Mouse (Mus musculus) liver, embryonic 11.5 days (tissue): ENCODE data around the gene Eif3k. TPM values are rescaled to one million over a fixed set of nuclear protein-coding genes. Genes with fewer than 3 reads are reported as not detected.

Experiments
- ATAC-seq: fragments of 200-750 bp; cut with Nextera tagmentation; replicated peaks from 2 replicates; pipeline ENCODE4 v1.8.0; 2017; ENCODE audit warnings: moderate number of reproducible peaks, mild to moderate bottlenecking, moderate TSS enrichment, moderate library complexity; ENCODE audit not compliant: low FRiP score
- DNase-seq: peaks from one replicate; pipeline ENCODE4 v3.0.0-alpha.2; 2017; ENCODE audit warnings: low spot score
- H3K27ac ChIP-seq: fragments of 300-500 bp; sonication (generic); 2 replicates; pipeline ENCODE4 v1.5.1; 2014; ENCODE audit warnings: mild to moderate bottlenecking, low read depth, low read length, control low read depth
- H3K27me3 ChIP-seq: fragments of 300-500 bp; sonication (generic); replicated peaks from 2 replicates; pipeline ENCODE4 v1.6.1; 2014; ENCODE audit warnings: low read length, mixed read lengths; ENCODE audit not compliant: control insufficient read depth, insufficient read depth
- H3K36me3 ChIP-seq: fragments of 300-500 bp; sonication (generic); 2 replicates; pipeline ENCODE4 v1.6.1; 2014; ENCODE audit warnings: mild to moderate bottlenecking, low read length, moderate library complexity, mixed read lengths; ENCODE audit not compliant: control insufficient read depth, insufficient read depth
- H3K4me1 ChIP-seq: fragments of 300-500 bp; sonication (generic); replicated peaks from 2 replicates; pipeline ENCODE4 v1.6.1; 2014; ENCODE audit warnings: low read length, mixed read lengths; ENCODE audit not compliant: control insufficient read depth, insufficient read depth
- H3K4me2 ChIP-seq: fragments of 300-500 bp; sonication (generic); 2 replicates; pipeline ENCODE4 v1.6.1; 2014; ENCODE audit warnings: mild to moderate bottlenecking, control low read depth, moderate library complexity
- H3K4me3 ChIP-seq: fragments of 300-500 bp; sonication (generic); 2 replicates; pipeline ENCODE4 v1.5.1; 2014; ENCODE audit warnings: low read depth, low read length, control low read depth
- H3K9ac ChIP-seq: fragments of 300-500 bp; sonication (generic); 2 replicates; pipeline ENCODE4 v1.6.1; 2014; ENCODE audit warnings: low read depth, low read length, control low read depth
- H3K9me3 ChIP-seq: fragments of 300-500 bp; sonication (generic); 2 replicates; pipeline ENCODE4 v1.6.1; 2016; ENCODE audit warnings: low read length, inconsistent platforms, mixed read lengths; ENCODE audit not compliant: control insufficient read depth
- WGBS: fragments of 180-500 bp; shearing (Covaris S2); extraction: QIAGEN DNeasy Blood & Tissue Kit; methylation state at CpG from one replicate; pipeline ENCODE4 v1.1.7; 2014; 5-methylcytosine and 5-hydroxymethylcytosine counted together
- polyA plus RNA-seq: library from polyadenylated mRNA; unstranded; fragments of >200 nt; fragmentation: Nextera tagmentation; extraction: Ambion mirVana; gene quantifications from 2 replicates; pipeline ENCODE4 v1.2.1, GENCODE M21; 2014

Gene Eif3k
- polyA plus RNA-seq, 1 experiment from 2014 or later: 425 TPM

- WGBS: 65% methylated on average over 4 of the region's 4 CpGs
These were observed 40.1 kb downstream of the Eif3k start for GRCm38 (mm10) chr7:28941542-28941941.

GRCm38 (mm10) chr7:28941129-28941528, 40.5 kb downstream of the Eif3k start:
- no peaks in the 10 kb centered on the region; the same call in 1 of the 2 replicates for H3K36me3 ChIP-seq
- H3K4me2 ChIP-seq: no peak overlapping the region
- peak overlapping the region; percentile 59 for H3K27ac ChIP-seq
- DNase-seq (no peak), ATAC-seq (no peak)
- H3K9me3 ChIP-seq: no peaks in the 10 kb centered on the region
- no peaks in the 10 kb centered on the region for H3K27me3 ChIP-seq
- no peak overlapping the region for H3K4me3 ChIP-seq
- H3K9ac ChIP-seq: no peak overlapping the region
- 71% methylated on average over 4 of the region's 4 CpGs for WGBS
- peaks cover 57% of the 10 kb centered on the region for H3K4me1 ChIP-seq

More at GRCm38 (mm10) chr7:28941542-28941941, 40.1 kb downstream of the Eif3k start:
- Histone ChIP-seq H3K4me3 (no peak overlapping the region), H3K36me3 (no peaks in the 10 kb centered on the region; the same call in 1 of the 2 replicates), H3K27me3 (no peaks in the 10 kb centered on the region), H3K9ac (0 out of 2 replicates have a peak overlapping the region, but pooled peaks have one; percentile 15), H3K4me1 (peaks cover 57% of the 10 kb centered on the region), H3K9me3 (no peaks in the 10 kb centered on the region), H3K4me2 (0 out of 2 replicates have a peak overlapping the region, but pooled peaks have one; percentile 15), H3K27ac (peak overlapping the region; percentile 59)
- no peak for DNase-seq
- no peak for ATAC-seq

GRCm38 (mm10) chr7:28939418-28940183, 42.1 kb downstream of the Eif3k start:
- H3K4me2 ChIP-seq: no peak overlapping the region
- no peak overlapping the region for H3K4me3 ChIP-seq
- H3K4me1 ChIP-seq: peaks cover 54% of the 10 kb centered on the region
- DNase-seq: no peak
- no peaks in the 10 kb centered on the region; the same call in 1 of the 2 replicates for H3K36me3 ChIP-seq
- H3K9ac ChIP-seq: no peak overlapping the region
- H3K9me3 ChIP-seq: no peaks in the 10 kb centered on the region
- H3K27ac ChIP-seq: no peak overlapping the region
- H3K27me3 ChIP-seq: no peaks in the 10 kb centered on the region
- 83% methylated on average over 7 of the region's 7 CpGs for WGBS
- no peak for ATAC-seq

- H3K9me3 ChIP-seq: no peaks in the 10 kb centered on the region
- no peak overlapping the region for H3K4me2 ChIP-seq
- peaks cover under 1% of the 10 kb centered on the region; the same call in 1 of the 2 replicates for H3K36me3 ChIP-seq
- H3K27ac ChIP-seq: no peak overlapping the region
- no peak overlapping the region for H3K9ac ChIP-seq
- DNase-seq (no peak), ATAC-seq (no peak)
- no peaks in the 10 kb centered on the region for H3K27me3 ChIP-seq
- H3K4me3 ChIP-seq: no peak overlapping the region
- 71% methylated on average over 4 of the region's 4 CpGs for WGBS
- H3K4me1 ChIP-seq: peaks cover 57% of the 10 kb centered on the region
These were observed 43.0 kb downstream of the Eif3k start for GRCm38 (mm10) chr7:28938654-28939053.

GRCm38 (mm10) chr7:28936787-28937186, 44.9 kb downstream of the Eif3k start:
- no peak overlapping the region for H3K9ac ChIP-seq
- ATAC-seq: no peak

GRCm38 (mm10) chr7:28933825-28934224, 47.8 kb downstream of the Eif3k start:
- Histone ChIP-seq H3K4me3 (no peak overlapping the region), H3K9ac (no peak overlapping the region), H3K4me1 (peaks cover 68% of the 10 kb centered on the region), H3K36me3 (peaks cover 5% of the 10 kb centered on the region; the same call in 1 of the 2 replicates), H3K27ac (no peak overlapping the region), H3K9me3 (no peaks in the 10 kb centered on the region), H3K27me3 (no peaks in the 10 kb centered on the region), H3K4me2 (no peak overlapping the region)
- DNase-seq (no peak), ATAC-seq (no peak)
- 93% methylated on average over 2 of the region's 2 CpGs for WGBS

More at GRCm38 (mm10) chr7:28936787-28937186, 44.9 kb downstream of the Eif3k start:
- H3K4me2 ChIP-seq: no peak overlapping the region
- no peak overlapping the region for H3K27ac ChIP-seq
- peaks cover 2% of the 10 kb centered on the region; the same call in 1 of the 2 replicates for H3K36me3 ChIP-seq
- H3K27me3 ChIP-seq: no peaks in the 10 kb centered on the region
- WGBS: 63% methylated on average over 4 of the region's 4 CpGs
- no peaks in the 10 kb centered on the region for H3K9me3 ChIP-seq
- H3K4me3 ChIP-seq: no peak overlapping the region
- DNase-seq: no peak
- peaks cover 61% of the 10 kb centered on the region for H3K4me1 ChIP-seq

GRCm38 (mm10) chr7:28932421-28933041, 49.1 kb downstream of the Eif3k start:
- no peak overlapping the region; the same call in 1 of the 2 replicates for H3K27ac ChIP-seq
- ATAC-seq (no peak), DNase-seq (no peak)
- H3K4me2 ChIP-seq: no peak overlapping the region
- no peaks in the 10 kb centered on the region for H3K27me3 ChIP-seq
- H3K9me3 ChIP-seq: no peaks in the 10 kb centered on the region
- peaks cover 62% of the 10 kb centered on the region for H3K4me1 ChIP-seq
- H3K9ac ChIP-seq: no peak overlapping the region
- peaks cover 5% of the 10 kb centered on the region; the same call in 1 of the 2 replicates for H3K36me3 ChIP-seq
- H3K4me3 ChIP-seq: no peak overlapping the region
- 60% methylated on average over 6 of the region's 6 CpGs for WGBS

- Histone ChIP-seq H3K9ac (no peak overlapping the region), H3K9me3 (no peaks in the 10 kb centered on the region), H3K4me1 (peaks cover 53% of the 10 kb centered on the region), H3K27ac (no peak overlapping the region), H3K4me2 (no peak overlapping the region), H3K36me3 (peaks cover 5% of the 10 kb centered on the region; the same call in 1 of the 2 replicates), H3K4me3 (no peak overlapping the region), H3K27me3 (no peaks in the 10 kb centered on the region)
- ATAC-seq (no peak), DNase-seq (no peak)
- 84% methylated on average over 4 of the region's 4 CpGs for WGBS
These were observed 50.0 kb downstream of the Eif3k start for GRCm38 (mm10) chr7:28931695-28932039.
